In the genomic region with DNA sequence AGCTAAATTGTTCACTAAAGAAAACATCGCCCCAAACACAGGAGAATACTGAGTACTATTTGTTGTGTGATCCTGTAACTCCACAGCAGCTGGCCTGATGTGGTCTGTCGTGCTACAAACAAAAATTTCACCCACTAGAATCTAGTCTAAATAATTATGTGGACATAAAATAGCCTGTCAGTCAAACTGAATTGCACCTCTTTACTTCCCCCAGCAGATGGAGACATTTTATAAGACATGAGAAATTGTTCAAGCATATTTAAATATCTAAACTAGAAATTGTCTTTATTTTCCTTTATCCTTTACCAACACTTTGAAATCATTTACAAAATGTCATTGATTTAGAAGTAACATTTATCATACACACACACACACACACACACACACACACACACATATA, we compare ENCODE assay signal across 8 mouse cellular contexts. TPM values are rescaled to one million over a fixed set of nuclear protein-coding genes. Genes with fewer than 3 reads are reported as not detected.
DNase-seq lines count a peak whose midpoint lies in the region; ATAC-seq and TF ChIP-seq lines count a peak whose summit lies in the region.

No protein-coding gene starts in this region.

- H3K9me3 ChIP-seq in forebrain, embryonic 14.5 days (replicated peaks; ENCODE audit: control insufficient read depth, low read length) = no peaks in the 10 kb centered on the region
- H3K9me3 ChIP-seq in forebrain, embryonic 13.5 days (replicated peaks) = no peaks in the 10 kb centered on the region
- no peaks in the 10 kb centered on the region for H3K9me3 ChIP-seq in liver, embryonic 11.5 days (ENCODE audit: control insufficient read depth, low read length)

- DNase-seq in forebrain, embryonic 14.5 days (ENCODE audit: low spot score) = peak; percentile 52
- DNase-seq in liver, adult 2 months (ENCODE audit: extremely low read depth, low read depth, low spot score) = peak; percentile 17
- no peak for DNase-seq in liver, embryonic 11.5 days (ENCODE audit: low spot score)
- DNase-seq in Patski (ENCODE audit: low read depth, low spot score) = no peak
- peak; percentile 10 for DNase-seq in naive thymus-derived CD4-positive, alpha-beta T cell, adult 2 months (ENCODE audit: low read depth)
- no peak for DNase-seq in gastrocnemius, adult 8-10 months (ENCODE audit: low spot score in 2 of 2)
- no peak for DNase-seq in left cerebral cortex, adult 18-20 months (ENCODE audit: low spot score in 2 of 2)

- H3K4me2 ChIP-seq in forebrain, embryonic 14.5 days (ENCODE audit: low read length) = no peak overlapping the region
- H3K4me2 ChIP-seq in forebrain, embryonic 13.5 days = no peak overlapping the region
- no peak overlapping the region for H3K4me2 ChIP-seq in liver, embryonic 11.5 days

- CTCF ChIA-PET in Patski (lab: Charles Lee) = no interaction called here

- no peak overlapping the region for H3K4me3 ChIP-seq in forebrain, embryonic 14.5 days (ENCODE audit: low read depth, low read length)
- H3K4me3 ChIP-seq in forebrain, embryonic 13.5 days = no peak overlapping the region
- no peak overlapping the region for H3K4me3 ChIP-seq in liver, adult 2 months (ENCODE audit: insufficient read depth, low read depth, low read length)
- H3K4me3 ChIP-seq in liver, embryonic 11.5 days (ENCODE audit: low read depth, low read length) = no peak overlapping the region

- no peak overlapping the region for H3K9ac ChIP-seq in forebrain, embryonic 14.5 days (ENCODE audit: low read length)
- H3K9ac ChIP-seq in forebrain, embryonic 13.5 days = no peak overlapping the region
- H3K9ac ChIP-seq in liver, adult 2 months (ENCODE audit: low read depth, low read length) = no peak overlapping the region
- H3K9ac ChIP-seq in liver, embryonic 11.5 days (ENCODE audit: low read depth, low read length) = no peak overlapping the region

- 37% methylated on average over 2 of the region's 2 CpGs for WGBS in forebrain, embryonic 14.5 days
- WGBS in forebrain, embryonic 13.5 days = 34% methylated on average over 2 of the region's 2 CpGs
- WGBS in liver, adult 2 months = 34% methylated on average over 2 of the region's 2 CpGs
- 37% methylated on average over 2 of the region's 2 CpGs for WGBS in liver, embryonic 11.5 days

- TF ChIP-seq CTCF in liver, adult 2 months (IDR thresholded peaks at IDR 0.05; ENCODE audit: low read depth, low read length) = peak; percentile 35; the same call in 1 of the 2 replicates
- TF ChIP-seq CTCF in Patski (IDR thresholded peaks at IDR 0.05) = peak; percentile 50

- in situ Hi-C loops in Patski (cut with MboI; ENCODE audit: low pct_unique_long_range_greater_than_20kb) = loop anchor here (10.0 to 25.0 kb wide), 2 partner anchors 316 to 554 kb away; no protein-coding TSS in a partner anchor

- no peaks in the 10 kb centered on the region for H3K36me3 ChIP-seq in forebrain, embryonic 14.5 days (ENCODE audit: control insufficient read depth, insufficient read depth, low read length)
- H3K36me3 ChIP-seq in forebrain, embryonic 13.5 days (ENCODE audit: poor library complexity, severe bottlenecking) = no peaks in the 10 kb centered on the region
- H3K36me3 ChIP-seq in liver, adult 2 months (ENCODE audit: control insufficient read depth, insufficient read depth, low read length) = no peaks in the 10 kb centered on the region
- no peaks in the 10 kb centered on the region for H3K36me3 ChIP-seq in liver, embryonic 11.5 days (ENCODE audit: control insufficient read depth, insufficient read depth, low read length)

- H3K27me3 ChIP-seq in forebrain, embryonic 14.5 days (replicated peaks; ENCODE audit: control insufficient read depth, insufficient read depth, low read length) = no peaks in the 10 kb centered on the region
- no peaks in the 10 kb centered on the region for H3K27me3 ChIP-seq in forebrain, embryonic 13.5 days
- no peaks in the 10 kb centered on the region for H3K27me3 ChIP-seq in liver, adult 2 months (ENCODE audit: control insufficient read depth, insufficient read depth, low read length)
- no peaks in the 10 kb centered on the region for H3K27me3 ChIP-seq in liver, embryonic 11.5 days (replicated peaks; ENCODE audit: control insufficient read depth, insufficient read depth, low read length)
- H3K27me3 ChIP-seq in Patski = peaks cover 25% of the 10 kb centered on the region

- POLR2A ChIA-PET in Patski (lab: Charles Lee) = no interaction called here

- no peak for ATAC-seq in forebrain, embryonic 14.5 days
- ATAC-seq in forebrain, embryonic 13.5 days = no peak
- ATAC-seq in liver, embryonic 11.5 days (replicated peaks; ENCODE audit: low FRiP score) = no peak
- no peak for ATAC-seq in Patski

- H3K79me2 ChIP-seq in liver, adult 2 months (ENCODE audit: control insufficient read depth, insufficient read depth, low read length) = no peaks in the 10 kb centered on the region

- no peak overlapping the region for H3K27ac ChIP-seq in forebrain, embryonic 14.5 days (ENCODE audit: low read depth, low read length)
- no peak overlapping the region for H3K27ac ChIP-seq in forebrain, embryonic 13.5 days
- H3K27ac ChIP-seq in liver, adult 2 months (replicated peaks; ENCODE audit: insufficient read depth, low read depth, low read length) = no peak overlapping the region
- H3K27ac ChIP-seq in liver, embryonic 11.5 days (ENCODE audit: low read depth, low read length) = no peak overlapping the region

- no peak for TF ChIP-seq POLR2A in liver, adult 2 months (IDR thresholded peaks at IDR 0.05; ENCODE audit: extremely low read depth, insufficient read depth, low read length)

- H3K4me1 ChIP-seq in forebrain, embryonic 14.5 days (ENCODE audit: control insufficient read depth, insufficient read depth, low read length) = no peaks in the 10 kb centered on the region
- H3K4me1 ChIP-seq in forebrain, embryonic 13.5 days = no peaks in the 10 kb centered on the region
- H3K4me1 ChIP-seq in liver, adult 2 months (ENCODE audit: control insufficient read depth, insufficient read depth, low read length) = no peaks in the 10 kb centered on the region
- H3K4me1 ChIP-seq in liver, embryonic 11.5 days (replicated peaks; ENCODE audit: control insufficient read depth, insufficient read depth, low read length) = no peaks in the 10 kb centered on the region

RNA-seq across cellular contexts. Expression of a gene that starts 38.4 kb away (rescaled TPM):
- polyA plus RNA-seq in forebrain, embryonic 14.5 days (2014; fragmentation: Nextera tagmentation; extraction: Ambion mirVana) = 3.6 and 5.3 TPM in 2 replicates
- polyA plus RNA-seq in forebrain, embryonic 13.5 days (2015; fragmentation: Nextera tagmentation; extraction: Ambion mirVana) = 2.5 and 3.4 TPM in 2 replicates
- 1.7 and 1.9 TPM in 2 replicates for total RNA-seq in liver, adult 2 months (2014; rRNA removed)
- polyA plus RNA-seq in liver, adult 2 months (2012; rRNA removed) = 0.77 and 0.91 TPM in 2 replicates
- polyA plus RNA-seq in liver, embryonic 11.5 days (2014; fragmentation: Nextera tagmentation; extraction: Ambion mirVana) = 2.2 and 2.5 TPM in 2 replicates
- 0.08 TPM for polyA plus RNA-seq in Patski (2021)
- total RNA-seq in gastrocnemius, adult 8-10 months (2022) = 1 to 10 TPM in 3 of 4 experiments, under 1 TPM in 1; 0.51 to 1.3 (median 1.2) TPM
- 1 to 10 TPM; 1.8 to 2.1 TPM for total RNA-seq in left cerebral cortex, adult 18-20 months (2021)

Comparison
In these comparisons a context has a peak if more than half of its experiments do, and no peak if none do; other contexts are left out.
1. DNase-seq: peak in forebrain, embryonic 14.5 days (single experiment), liver, adult 2 months (single experiment) and naive thymus-derived CD4-positive, alpha-beta T cell, adult 2 months (single experiment); none in liver, embryonic 11.5 days (single experiment), Patski (single experiment), gastrocnemius, adult 8-10 months (0 of 2) and left cerebral cortex, adult 18-20 months (0 of 2).